Mouse (Mus musculus) embryonic facial prominence, embryonic 14.5 days (tissue): ENCODE results near the gene Slc6a1. TPM values are rescaled to one million over a fixed set of nuclear protein-coding genes. Genes with fewer than 3 reads are reported as not detected.

Source experiments
- ATAC-seq: fragments of 200-750 bp; cut with Nextera tagmentation; 2 replicates; pipeline ENCODE4 v1.8.0; 2017; ENCODE audit warnings: low read depth, moderate number of reproducible peaks, moderate TSS enrichment
- DNase-seq: peaks from one replicate; pipeline ENCODE4 v3.0.0-alpha.2; 2015; ENCODE audit warnings: low spot score
- H3K27ac ChIP-seq: fragments of 300-500 bp; sonication (generic); replicated peaks from 2 replicates; pipeline ENCODE4 v1.5.1; 2014; ENCODE audit warnings: low read depth, mild to moderate bottlenecking, low read length, moderate library complexity
- H3K27me3 ChIP-seq: fragments of 300-500 bp; sonication (generic); replicated peaks from 2 replicates; pipeline ENCODE4 v1.6.1; 2014; ENCODE audit warnings: low read length; ENCODE audit not compliant: control insufficient read depth, insufficient read depth
- H3K36me3 ChIP-seq: fragments of 300-500 bp; sonication (generic); 2 replicates; pipeline ENCODE4 v1.6.1; 2014; ENCODE audit warnings: low read length, mixed read lengths; ENCODE audit not compliant: control insufficient read depth, insufficient read depth
- H3K4me1 ChIP-seq: fragments of 300-500 bp; sonication (generic); 2 replicates; pipeline ENCODE4 v1.6.1; 2014; ENCODE audit warnings: antibody characterized with exemption, low read length; ENCODE audit not compliant: control insufficient read depth, insufficient read depth
- H3K4me2 ChIP-seq: fragments of 300-500 bp; sonication (generic); 2 replicates; pipeline ENCODE4 v1.6.1; 2014; ENCODE audit warnings: low read depth, mild to moderate bottlenecking, low read length, moderate library complexity, mixed read lengths
- H3K4me3 ChIP-seq: fragments of 300-500 bp; sonication (generic); 2 replicates; pipeline ENCODE4 v1.5.1; 2014; ENCODE audit warnings: low read depth, mild to moderate bottlenecking, low read length
- H3K9ac ChIP-seq: fragments of 300-500 bp; sonication (generic); 2 replicates; pipeline ENCODE4 v1.6.1; 2014; ENCODE audit warnings: low read depth, mild to moderate bottlenecking, low read length, moderate library complexity, mixed read lengths
- H3K9me3 ChIP-seq: fragments of 300-500 bp; sonication (generic); 2 replicates; pipeline ENCODE4 v1.6.1; 2016; ENCODE audit warnings: low read length; ENCODE audit not compliant: control insufficient read depth
- WGBS: fragments of 180-500 bp; shearing (Covaris S2); extraction: QIAGEN DNeasy Blood & Tissue Kit; methylation state at CpG from one replicate; pipeline ENCODE4 v1.1.7; 2014; 5-methylcytosine and 5-hydroxymethylcytosine counted together
- polyA plus RNA-seq: library from polyadenylated mRNA; unstranded; fragments of >200 nt; fragmentation: Nextera tagmentation; extraction: Ambion mirVana; gene quantifications from 2 replicates; pipeline ENCODE4 v1.2.1, GENCODE M21; 2014

The Slc6a1 gene
- polyA plus RNA-seq, 1 experiment from 2014 or later, result 2.7 TPM

DNA sequence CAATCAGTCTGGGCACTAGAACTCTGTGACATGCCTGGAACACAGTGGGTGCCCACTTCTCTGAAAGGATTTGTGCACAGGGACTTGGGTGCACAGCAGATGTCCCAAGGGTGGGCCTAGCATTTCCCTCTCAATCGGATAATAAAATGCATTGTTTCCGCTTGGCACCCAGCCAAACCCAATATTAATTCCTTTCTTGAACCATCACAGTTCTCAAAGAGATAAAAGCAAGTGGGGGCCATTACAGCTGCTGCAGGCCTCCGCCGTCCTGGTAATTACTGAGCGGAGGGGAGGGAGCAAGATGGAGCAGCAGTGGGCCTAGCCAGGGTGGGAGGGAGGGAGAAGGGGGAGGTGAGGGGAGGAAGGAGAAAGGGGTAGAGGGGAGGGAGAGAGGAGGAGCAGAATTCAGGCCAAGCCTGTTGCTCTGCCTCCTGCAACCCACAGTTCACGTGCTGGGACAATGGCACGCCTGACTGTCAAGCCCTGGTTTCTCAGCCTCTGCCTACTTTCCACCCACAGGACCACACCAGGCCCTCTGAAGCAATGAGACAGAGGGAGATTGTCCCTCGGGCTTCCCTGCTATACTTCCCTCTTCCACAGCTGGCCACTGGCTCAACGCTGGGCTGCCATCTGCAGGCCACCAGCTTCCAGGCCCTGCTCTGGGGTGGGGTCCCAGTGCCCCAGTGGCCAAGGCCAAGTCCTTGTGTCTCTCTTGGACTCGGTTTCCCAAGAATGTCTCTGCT lies 15.0 kb downstream of the Slc6a1 start:
- H3K9ac ChIP-seq, result no peak overlapping the region
- no peak overlapping the region for H3K4me3 ChIP-seq
- peak; percentile 70 for ATAC-seq
- WGBS, result 40% methylated on average over 9 of the region's 10 CpGs
- H3K27ac ChIP-seq, result no peak overlapping the region
- no peaks in the 10 kb centered on the region for H3K9me3 ChIP-seq
- peak; percentile 69 for DNase-seq
- no peaks in the 10 kb centered on the region for H3K36me3 ChIP-seq
- H3K4me2 ChIP-seq, result no peak overlapping the region
- peaks cover 5% of the 10 kb centered on the region for H3K4me1 ChIP-seq
- H3K27me3 ChIP-seq, result no peaks in the 10 kb centered on the region

DNA sequence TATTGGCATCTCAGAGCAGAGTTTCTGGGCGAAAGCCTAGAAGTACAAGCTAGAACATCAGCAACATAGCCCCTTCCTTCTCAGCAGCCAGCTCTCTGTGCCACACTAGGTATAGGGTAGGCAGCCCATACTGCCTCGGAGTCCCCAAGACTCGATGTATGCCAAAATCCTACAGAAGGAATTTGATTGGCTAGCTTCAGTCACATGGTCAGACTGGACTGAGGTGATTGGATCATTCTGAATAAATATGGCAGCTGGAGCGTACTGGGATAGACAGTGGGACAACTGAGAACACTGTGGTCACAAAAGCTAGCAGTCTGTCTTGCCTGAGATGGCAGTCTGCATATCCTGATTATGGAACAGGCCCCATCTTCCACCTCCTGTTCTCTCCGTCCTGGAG lies 17.3 kb downstream of the Slc6a1 start:
- DNase-seq (no peak), ATAC-seq (no peak)
- H3K4me2 ChIP-seq, result no peak overlapping the region
- H3K36me3 ChIP-seq, result no peaks in the 10 kb centered on the region
- H3K9me3 ChIP-seq, result no peaks in the 10 kb centered on the region
- 83% methylated on average over 5 of the region's 5 CpGs for WGBS
- H3K27me3 ChIP-seq, result no peaks in the 10 kb centered on the region
- H3K4me3 ChIP-seq, result no peak overlapping the region
- peaks cover 5% of the 10 kb centered on the region for H3K4me1 ChIP-seq
- H3K9ac ChIP-seq, result no peak overlapping the region
- no peak overlapping the region for H3K27ac ChIP-seq

- DNase-seq (no peak), ATAC-seq (no peak)
- no peaks in the 10 kb centered on the region for H3K27me3 ChIP-seq
- WGBS, result 85% methylated on average over 11 of the region's 11 CpGs
- no peak overlapping the region for H3K27ac ChIP-seq
- no peaks in the 10 kb centered on the region for H3K36me3 ChIP-seq
- no peaks in the 10 kb centered on the region for H3K9me3 ChIP-seq
- H3K4me1 ChIP-seq, result peaks cover 5% of the 10 kb centered on the region
- H3K4me2 ChIP-seq, result no peak overlapping the region
- H3K9ac ChIP-seq, result no peak overlapping the region
- H3K4me3 ChIP-seq, result no peak overlapping the region
These were observed 18.3 kb downstream of the Slc6a1 start for GRCm38 (mm10) chr6:114300737-114301136.

- Histone ChIP-seq H3K27me3 (peaks cover 14% of the 10 kb centered on the region; the same call in 1 of the 2 replicates), H3K9me3 (no peaks in the 10 kb centered on the region), H3K36me3 (no peaks in the 10 kb centered on the region), H3K4me1 (no peaks in the 10 kb centered on the region), H3K27ac (no peak overlapping the region), H3K4me2 (no peak overlapping the region), H3K9ac (no peak overlapping the region), H3K4me3 (no peak overlapping the region)
- ATAC-seq (no peak), DNase-seq (no peak)
- 82% methylated on average over 6 of the region's 6 CpGs for WGBS
These were observed 22.2 kb downstream of the Slc6a1 start for GRCm38 (mm10) chr6:114304668-114305067.

DNA sequence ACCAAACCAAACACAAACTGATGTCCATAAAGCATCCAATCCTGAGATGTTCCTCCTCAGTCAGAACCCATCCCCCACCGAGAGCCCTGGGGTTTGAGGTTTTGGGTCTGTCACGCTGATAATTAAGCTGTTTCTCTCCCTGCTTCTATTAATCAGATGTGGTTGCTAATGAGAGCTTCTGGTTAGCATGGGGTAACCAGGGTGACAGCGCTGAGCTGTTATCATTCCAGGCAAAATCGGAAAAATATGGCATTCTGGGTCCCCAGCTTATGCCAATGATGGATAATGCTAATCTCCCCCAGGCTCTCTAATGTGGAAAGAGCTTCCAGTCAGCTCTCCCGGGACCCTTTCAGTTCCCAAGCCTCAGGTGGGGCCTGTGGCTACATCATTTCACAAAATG lies 38.1 kb downstream of the Slc6a1 start:
- no peaks in the 10 kb centered on the region for H3K36me3 ChIP-seq
- H3K9ac ChIP-seq, result no peak overlapping the region
- WGBS, result 70% methylated on average over 5 of the region's 5 CpGs
- DNase-seq (no peak), ATAC-seq (no peak)
- H3K4me2 ChIP-seq, result no peak overlapping the region
- H3K4me3 ChIP-seq, result no peak overlapping the region
- peaks cover 4% of the 10 kb centered on the region; the same call in 1 of the 2 replicates for H3K9me3 ChIP-seq
- no peaks in the 10 kb centered on the region for H3K27me3 ChIP-seq
- H3K4me1 ChIP-seq, result no peaks in the 10 kb centered on the region
- no peak overlapping the region for H3K27ac ChIP-seq

- no peak overlapping the region for H3K4me2 ChIP-seq
- H3K27ac ChIP-seq, result no peak overlapping the region
- H3K9me3 ChIP-seq, result peaks cover 4% of the 10 kb centered on the region; the same call in 1 of the 2 replicates
- ATAC-seq, result no peak
- no peaks in the 10 kb centered on the region for H3K4me1 ChIP-seq
- no peaks in the 10 kb centered on the region for H3K36me3 ChIP-seq
- no peak overlapping the region for H3K4me3 ChIP-seq
- WGBS, result 94% methylated on average over 3 of the region's 3 CpGs
- no peak overlapping the region for H3K9ac ChIP-seq
- DNase-seq, result no peak
- H3K27me3 ChIP-seq, result no peaks in the 10 kb centered on the region
These were observed 38.7 kb downstream of the Slc6a1 start for GRCm38 (mm10) chr6:114321146-114321545.

DNA sequence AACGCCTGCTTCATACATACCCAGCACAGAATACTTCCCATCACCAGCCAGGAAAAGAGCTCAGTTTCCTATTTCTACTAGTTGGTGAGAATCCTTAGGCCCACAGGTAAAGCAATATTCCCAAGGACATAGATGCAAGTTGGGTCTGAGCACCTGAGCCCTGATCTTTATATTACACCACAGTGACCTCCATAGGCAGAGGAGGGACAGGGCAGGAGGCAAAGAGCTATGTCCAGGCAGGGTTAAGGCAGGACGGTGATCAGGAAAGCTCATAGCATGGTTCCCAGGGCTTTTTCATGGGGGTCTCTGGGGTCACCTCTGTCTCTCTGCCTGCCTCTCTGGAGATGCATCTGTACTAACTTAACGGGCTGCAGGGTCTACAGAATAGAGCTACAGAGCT lies 40.5 kb downstream of the Slc6a1 start:
- Histone ChIP-seq H3K4me3 (no peak overlapping the region), H3K36me3 (no peaks in the 10 kb centered on the region), H3K9me3 (peaks cover 4% of the 10 kb centered on the region; the same call in 1 of the 2 replicates), H3K27ac (no peak overlapping the region), H3K9ac (no peak overlapping the region), H3K4me1 (no peaks in the 10 kb centered on the region), H3K27me3 (no peaks in the 10 kb centered on the region), H3K4me2 (no peak overlapping the region)
- no peak for DNase-seq
- no peak for ATAC-seq
- 71% methylated on average over 3 of the region's 3 CpGs for WGBS

DNA sequence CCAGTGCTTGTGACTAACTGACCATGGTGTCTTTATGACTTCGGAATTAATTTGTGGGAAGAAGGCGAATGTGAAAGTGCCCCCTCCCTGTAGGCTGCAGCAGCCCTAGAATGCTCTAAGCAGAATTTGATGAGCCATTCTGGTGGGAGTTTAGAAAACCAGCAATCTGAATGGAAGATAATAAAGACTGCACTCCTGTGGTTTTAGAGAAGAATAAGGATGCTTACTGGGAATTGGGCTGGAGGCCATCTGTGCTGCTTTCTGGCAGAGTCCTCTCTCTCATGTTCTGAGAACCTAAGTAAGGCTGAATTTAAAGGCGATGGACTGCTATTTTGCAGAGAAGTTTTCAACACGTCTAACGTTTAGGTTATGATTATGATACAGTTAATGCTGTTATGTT lies 42.4 kb downstream of the Slc6a1 start:
- H3K4me1 ChIP-seq, result no peaks in the 10 kb centered on the region
- no peak for ATAC-seq
- H3K9ac ChIP-seq, result no peak overlapping the region
- no peak overlapping the region for H3K4me3 ChIP-seq
- H3K36me3 ChIP-seq, result no peaks in the 10 kb centered on the region
- no peaks in the 10 kb centered on the region for H3K27me3 ChIP-seq
- no peak overlapping the region for H3K27ac ChIP-seq
- WGBS, result 91% methylated on average over 5 of the region's 5 CpGs
- H3K9me3 ChIP-seq, result peaks cover 4% of the 10 kb centered on the region; the same call in 1 of the 2 replicates
- no peak overlapping the region for H3K4me2 ChIP-seq
- no peak for DNase-seq
